Mouse (Mus musculus) C3H10T1/2 (cell line): ENCODE data around the gene Matn1. TPM values are rescaled to one million over a fixed set of nuclear protein-coding genes. Genes with fewer than 3 reads are reported as not detected.

Source experiments
- polyA plus RNA-seq, 2 experiments: library from polyadenylated mRNA; unstranded; fragments of >200 nt; fragmentation: generic; extraction: Trizol; gene quantifications; one replicate each; pipeline ENCODE4 v1.2.1; 2012; ENCODE audit warnings: missing spikeins in 2 of 2

Matn1 gene
- polyA plus RNA-seq: under 1 TPM in 1 of 2 experiments, not detected in 1; 0.02 TPM

GRCm38 (mm10) chr4:130944112-130944511 lies at the start of gene Matn1:
TSS of gene Matn1 (plus strand) at chr4:130944385.

GRCm38 (mm10) chr4:130913077-130913476 lies 31.1 kb upstream of the Matn1 start, which contains the start of gene Laptm5:
TSS of gene Laptm5 (plus strand) at chr4:130913125.

Other genes starting within 250 kb of the Matn1 start
- gene Sdc3, start 151.8 kb upstream of the Matn1 start, polyA plus RNA-seq: 10 to 100 TPM; 17.0 to 37.3 TPM
- under 1 TPM; 0.01 to 0.02 TPM for gene Laptm5, start 31.3 kb upstream of the Matn1 start, polyA plus RNA-seq